Mouse (Mus musculus) brain, embryonic 14.5 days (tissue): Measurements from ENCODE around the gene Engase.

ENCODE experiments used
- CTCF ChIP-seq: fragments of 200-500 bp; IDR thresholded peaks from 2 replicates; pipeline ENCODE4 v1.5.1; 2012; ENCODE audit warnings: inconsistent platforms, mild to moderate bottlenecking, moderate library complexity, borderline replicate concordance; ENCODE audit not compliant: insufficient read depth, insufficient read length; ENCODE audit errors: extremely low read depth
- POLR2A ChIP-seq: fragments of 200-500 bp; IDR thresholded peaks from 2 replicates; pipeline ENCODE4 v1.6.1; 2012; ENCODE audit warnings: mild to moderate bottlenecking, inconsistent platforms, borderline replicate concordance; ENCODE audit not compliant: poor library complexity, insufficient read depth, insufficient read length, severe bottlenecking; ENCODE audit errors: extremely low read depth

- TF ChIP-seq CTCF (peak; percentile 94), POLR2A (no peak)
Measured at GRCm38 (mm10) chr11:118443201-118443970, 33.2 kb upstream of the Engase start.
